Mouse (Mus musculus): ENCODE measurements around the gene Macrod1. TPM values are rescaled to one million over a fixed set of nuclear protein-coding genes. Genes with fewer than 3 reads are reported as not detected.

Gene Macrod1
- total RNA-seq, 2 experiments from 2014 or later = 0.66 to 0.69 TPM

DNA sequence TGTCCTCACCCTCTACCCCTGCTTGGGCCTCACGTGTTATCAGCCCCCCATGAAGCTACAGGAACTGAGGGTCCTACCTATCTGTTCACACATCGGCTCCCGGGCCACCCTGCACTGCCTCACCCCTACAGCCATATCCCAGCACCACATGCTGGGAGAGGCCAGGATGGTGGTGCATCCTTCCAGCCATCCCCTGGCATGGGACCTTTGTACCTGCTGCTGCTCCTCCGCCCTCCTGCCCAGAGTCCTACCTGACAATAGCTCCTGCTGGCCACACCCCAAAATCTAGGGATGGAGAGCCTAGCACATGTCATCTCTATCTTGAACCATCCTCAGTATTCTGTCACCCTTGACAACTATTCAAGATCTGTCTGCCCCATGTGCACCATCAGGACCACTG, 132.4 kb downstream of the Macrod1 start:
- ATAC-seq (ENCODE audit: poor library complexity, severe bottlenecking) = no peak

GRCm38 (mm10) chr19:7190986-7191385, 134.4 kb downstream of the Macrod1 start:
- ATAC-seq (ENCODE audit: poor library complexity, severe bottlenecking) = no peak

GRCm38 (mm10) chr19:7191639-7192038, 135.0 kb downstream of the Macrod1 start:
- ATAC-seq (ENCODE audit: poor library complexity, severe bottlenecking) = no peak

DNA sequence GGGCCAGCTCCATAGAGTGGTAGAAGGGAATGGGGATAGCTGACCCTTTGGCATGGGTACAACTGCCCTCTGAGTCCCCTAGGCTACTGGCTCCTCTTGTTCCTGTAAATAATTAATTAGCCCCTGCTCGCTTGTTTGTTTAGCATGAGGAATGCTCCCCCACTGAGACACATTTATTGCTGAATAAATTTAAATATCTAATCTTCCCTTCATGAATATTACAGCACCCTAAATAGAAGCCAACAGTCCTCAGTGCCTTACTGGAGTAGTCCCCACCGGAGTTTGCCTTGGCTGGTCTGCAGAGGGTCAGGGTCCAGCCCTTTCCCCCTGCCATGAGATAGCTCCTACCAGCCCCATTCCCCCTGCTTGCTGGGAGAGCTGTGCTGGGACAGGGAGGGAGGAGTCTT, 136.0 kb downstream of the Macrod1 start:
- no peak for ATAC-seq (ENCODE audit: poor library complexity, severe bottlenecking)

- ATAC-seq (ENCODE audit: poor library complexity, severe bottlenecking) = peak; percentile 69
Measured at GRCm38 (mm10) chr19:7195900-7196728, 139.5 kb downstream of the Macrod1 start.

DNA sequence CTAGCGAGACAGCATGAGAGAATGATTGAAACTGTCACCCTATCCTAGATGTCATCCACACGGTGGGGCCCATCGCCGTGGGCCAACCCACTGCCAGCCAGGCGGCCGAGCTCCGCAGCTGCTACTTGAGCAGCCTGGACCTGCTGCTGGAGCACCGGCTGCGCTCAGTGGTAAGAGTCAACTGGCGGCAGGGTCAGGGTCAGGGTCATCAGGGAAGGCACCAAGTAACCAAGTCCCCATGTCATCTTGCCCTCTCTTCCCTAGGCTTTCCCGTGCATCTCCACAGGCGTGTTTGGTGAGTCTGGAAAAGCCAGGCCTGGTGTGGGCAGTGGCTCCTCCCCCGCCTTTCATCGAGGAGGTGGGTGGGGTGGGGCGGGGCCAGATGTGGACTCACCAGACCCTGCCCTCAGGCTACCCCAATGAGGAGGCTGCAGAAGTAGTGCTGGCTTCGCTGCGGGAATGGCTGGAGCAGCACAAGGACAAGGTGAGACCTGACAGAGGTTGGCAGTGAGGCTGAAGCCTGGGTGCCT, 140.2 kb downstream of the Macrod1 start:
- no peak for ATAC-seq (ENCODE audit: poor library complexity, severe bottlenecking)

DNA sequence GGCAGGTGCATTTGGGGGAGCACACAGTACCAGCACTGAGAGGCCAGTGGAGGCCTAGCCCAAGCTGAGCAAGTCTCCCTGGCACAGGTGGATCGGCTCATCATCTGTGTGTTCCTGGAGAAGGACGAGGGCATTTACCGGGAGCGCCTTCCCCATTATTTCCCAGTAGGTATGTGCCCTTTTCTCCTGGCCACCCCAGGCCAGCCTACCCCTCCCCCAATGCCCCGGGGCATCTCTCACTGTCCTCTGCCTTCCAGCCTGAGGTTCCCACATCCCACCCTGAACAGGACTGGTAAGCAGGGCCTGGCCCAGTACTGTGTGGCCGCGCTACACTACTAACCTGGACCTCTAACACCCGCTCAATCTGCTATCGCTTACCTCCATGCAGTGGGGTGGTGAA, 140.8 kb downstream of the Macrod1 start:
- ATAC-seq (ENCODE audit: poor library complexity, severe bottlenecking) = no peak

DNA sequence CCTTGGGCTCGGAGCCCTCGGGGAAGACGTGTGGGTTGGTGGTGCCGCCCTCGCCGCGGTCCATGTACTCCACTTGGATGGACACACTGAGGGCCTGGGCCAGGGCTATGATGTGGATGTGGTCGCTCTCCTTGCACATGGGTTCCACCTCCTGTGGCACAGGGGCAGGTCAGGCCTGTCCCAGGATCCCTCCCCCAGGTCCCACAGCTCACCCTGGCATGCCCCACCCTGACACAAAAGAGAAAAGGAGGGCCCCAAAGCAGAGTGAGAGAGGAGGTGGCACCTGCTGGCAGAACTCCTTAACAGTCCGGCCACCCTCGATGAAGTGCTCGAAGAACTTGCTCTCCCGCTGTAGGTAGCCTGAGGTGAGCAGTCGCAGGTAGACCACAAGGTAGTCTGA, 142.5 kb downstream of the Macrod1 start:
- ATAC-seq (ENCODE audit: poor library complexity, severe bottlenecking) = no peak

- no peak for ATAC-seq (ENCODE audit: poor library complexity, severe bottlenecking)
Measured at GRCm38 (mm10) chr19:7200427-7200826, 143.8 kb downstream of the Macrod1 start.

DNA sequence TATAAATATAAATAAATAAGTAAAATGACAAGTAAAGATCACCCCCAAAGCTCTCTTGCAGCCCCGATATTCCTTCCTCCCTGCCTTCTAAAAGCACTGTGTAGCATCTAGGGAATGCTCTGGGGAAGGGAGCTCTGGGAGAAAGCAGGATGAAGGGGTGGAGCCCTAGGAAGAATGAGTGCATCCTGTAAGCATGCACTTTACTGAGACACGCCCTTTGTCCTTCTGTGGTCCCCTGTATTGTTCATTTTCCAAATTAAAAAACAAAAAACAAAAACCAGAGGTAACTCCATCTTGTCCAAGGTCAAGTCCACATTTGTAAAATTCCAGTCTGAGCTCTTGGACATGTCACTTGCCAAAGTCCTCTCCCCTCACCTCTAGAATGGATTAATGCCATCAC, 148.3 kb downstream of the Macrod1 start:
- ATAC-seq (ENCODE audit: poor library complexity, severe bottlenecking) = no peak

DNA sequence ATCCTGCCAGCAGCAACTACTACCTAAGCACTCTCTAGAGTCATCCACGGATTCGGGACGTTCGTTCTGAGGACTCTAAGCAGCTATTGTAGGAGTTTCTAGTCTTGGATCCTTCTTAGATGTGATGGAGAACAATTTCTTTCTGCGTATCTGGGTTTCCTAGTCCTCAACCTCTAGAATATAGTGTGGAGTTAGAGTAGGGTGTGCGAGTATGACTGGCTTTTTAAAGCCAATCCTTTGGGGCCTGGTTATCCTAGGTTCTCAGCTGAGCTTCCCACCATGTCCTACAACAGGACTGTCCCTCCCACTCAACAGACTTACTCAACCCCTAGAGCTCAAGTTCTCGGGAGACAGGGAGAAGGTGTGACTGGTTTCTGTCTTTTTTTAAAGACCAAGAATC, 148.7 kb downstream of the Macrod1 start:
- ATAC-seq (ENCODE audit: poor library complexity, severe bottlenecking) = no peak

GRCm38 (mm10) chr19:7205753-7206736, 149.4 kb downstream of the Macrod1 start, which contains the start of gene Otub1:
TSS of gene Otub1 (minus strand) at chr19:7206316.
- ATAC-seq (ENCODE audit: poor library complexity, severe bottlenecking) = peak; percentile 96

GRCm38 (mm10) chr19:7209907-7210646, 153.5 kb downstream of the Macrod1 start:
- no peak for ATAC-seq (ENCODE audit: poor library complexity, severe bottlenecking)

DNA sequence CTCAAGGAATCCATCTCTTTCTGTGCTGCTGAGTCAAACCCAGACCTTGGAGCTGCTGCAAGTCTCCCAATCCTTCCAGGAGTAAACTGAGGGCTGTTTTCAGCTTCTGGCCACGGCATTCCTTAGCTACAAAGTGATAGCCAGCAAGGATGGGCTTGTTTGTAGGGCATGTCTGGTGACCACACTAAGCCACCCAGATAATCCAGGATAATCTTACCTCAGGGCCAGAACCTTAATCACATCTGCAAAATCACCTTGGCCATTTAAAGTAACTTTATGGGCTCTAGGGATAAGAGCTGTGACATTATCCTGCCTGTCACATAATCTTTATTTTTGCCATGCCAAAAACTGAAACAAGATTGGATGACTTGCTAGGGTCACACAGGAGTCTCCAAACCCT, 155.6 kb downstream of the Macrod1 start:
- ATAC-seq (ENCODE audit: poor library complexity, severe bottlenecking) = no peak

GRCm38 (mm10) chr19:7213010-7213409, 156.4 kb downstream of the Macrod1 start:
- ATAC-seq (ENCODE audit: poor library complexity, severe bottlenecking) = no peak

DNA sequence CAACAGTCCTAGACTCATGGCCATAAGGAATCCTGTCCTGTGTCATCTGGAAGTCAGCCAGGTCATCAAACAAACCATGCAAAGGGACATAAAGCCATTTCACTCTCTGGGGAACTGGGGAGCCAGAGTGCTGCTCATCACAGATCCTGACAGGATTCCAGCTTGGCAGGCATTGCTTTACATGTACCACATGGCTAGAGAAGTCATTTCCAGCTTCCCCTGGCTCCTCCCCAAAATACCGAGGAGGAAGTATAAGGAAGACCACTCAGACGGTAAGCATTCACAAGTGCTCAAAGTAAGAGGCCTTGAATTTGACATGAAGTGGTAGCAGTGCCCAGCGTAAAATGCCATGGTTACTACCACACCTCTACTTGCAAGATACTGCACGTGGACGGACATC, 157.9 kb downstream of the Macrod1 start:
- ATAC-seq (ENCODE audit: poor library complexity, severe bottlenecking) = no peak

- peak; percentile 97 for ATAC-seq (ENCODE audit: poor library complexity, severe bottlenecking)
Measured at GRCm38 (mm10) chr19:7217162-7217925, 160.7 kb downstream of the Macrod1 start, which contains the start of gene Cox8a. TSS of gene Cox8a (minus strand) at chr19:7217616.

DNA sequence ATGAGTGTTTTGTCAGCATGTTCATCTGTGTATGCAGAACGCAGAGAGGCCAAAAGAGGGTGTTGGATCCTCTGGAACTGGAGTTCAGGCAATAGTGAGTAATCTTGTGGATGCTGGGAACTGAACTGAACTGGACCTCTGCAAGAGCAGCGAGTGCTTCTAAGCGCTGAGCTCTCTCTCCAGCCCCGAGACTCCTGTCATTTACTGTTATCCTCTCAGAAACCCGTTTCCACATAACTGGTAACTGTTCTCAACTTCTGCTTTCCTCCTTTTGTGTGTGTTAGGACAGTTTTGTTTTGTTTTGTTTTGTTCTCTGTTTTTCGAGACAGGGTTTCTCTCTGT, 161.3 kb downstream of the Macrod1 start:
- peak; percentile 52 for ATAC-seq (ENCODE audit: poor library complexity, severe bottlenecking)

DNA sequence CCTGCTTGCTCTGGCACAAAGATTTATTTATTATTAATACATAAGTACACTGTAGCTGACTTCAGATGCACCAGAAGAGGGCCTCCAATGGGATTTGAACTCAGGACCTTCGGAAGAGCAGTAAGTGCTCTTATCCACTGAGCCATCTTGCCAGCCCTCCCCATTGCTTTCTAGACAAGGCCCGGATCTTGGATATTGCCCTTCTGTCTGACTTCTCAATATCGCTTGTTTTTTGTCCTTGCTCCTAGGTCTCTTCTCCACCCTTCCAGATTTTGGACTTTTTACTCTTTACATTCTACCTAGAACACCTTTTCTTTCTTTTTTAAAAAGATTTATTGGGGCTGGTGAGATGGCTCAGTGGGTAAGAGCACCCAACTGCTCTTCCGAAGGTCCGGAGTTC, 162.1 kb downstream of the Macrod1 start:
- ATAC-seq (ENCODE audit: poor library complexity, severe bottlenecking) = no peak

DNA sequence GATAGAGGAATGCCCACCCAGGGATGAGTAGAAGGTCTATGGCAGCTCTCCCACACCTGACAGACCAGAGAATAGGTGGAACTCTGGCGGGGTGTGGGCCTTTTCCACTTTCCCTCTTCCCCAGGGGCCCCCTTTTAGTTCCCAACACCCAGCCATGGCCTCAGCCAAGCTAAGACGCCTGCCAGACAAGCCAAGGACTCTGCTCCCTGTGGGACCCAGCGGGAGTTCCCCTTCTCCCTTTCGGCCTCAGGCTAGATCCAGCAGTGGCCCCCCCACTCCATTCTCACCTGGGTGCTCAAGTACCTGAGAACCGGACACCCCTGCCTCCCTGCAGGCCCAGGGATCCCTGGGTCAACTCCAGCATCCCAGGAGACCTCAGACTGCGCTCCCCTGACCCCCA, 165.6 kb downstream of the Macrod1 start:
- no peak for ATAC-seq (ENCODE audit: poor library complexity, severe bottlenecking)

All from megakaryocyte, adult 5-6 weeks (primary cell).